Mouse (Mus musculus): ENCODE data around the gene Kxd1.

Gene Kxd1

DNA sequence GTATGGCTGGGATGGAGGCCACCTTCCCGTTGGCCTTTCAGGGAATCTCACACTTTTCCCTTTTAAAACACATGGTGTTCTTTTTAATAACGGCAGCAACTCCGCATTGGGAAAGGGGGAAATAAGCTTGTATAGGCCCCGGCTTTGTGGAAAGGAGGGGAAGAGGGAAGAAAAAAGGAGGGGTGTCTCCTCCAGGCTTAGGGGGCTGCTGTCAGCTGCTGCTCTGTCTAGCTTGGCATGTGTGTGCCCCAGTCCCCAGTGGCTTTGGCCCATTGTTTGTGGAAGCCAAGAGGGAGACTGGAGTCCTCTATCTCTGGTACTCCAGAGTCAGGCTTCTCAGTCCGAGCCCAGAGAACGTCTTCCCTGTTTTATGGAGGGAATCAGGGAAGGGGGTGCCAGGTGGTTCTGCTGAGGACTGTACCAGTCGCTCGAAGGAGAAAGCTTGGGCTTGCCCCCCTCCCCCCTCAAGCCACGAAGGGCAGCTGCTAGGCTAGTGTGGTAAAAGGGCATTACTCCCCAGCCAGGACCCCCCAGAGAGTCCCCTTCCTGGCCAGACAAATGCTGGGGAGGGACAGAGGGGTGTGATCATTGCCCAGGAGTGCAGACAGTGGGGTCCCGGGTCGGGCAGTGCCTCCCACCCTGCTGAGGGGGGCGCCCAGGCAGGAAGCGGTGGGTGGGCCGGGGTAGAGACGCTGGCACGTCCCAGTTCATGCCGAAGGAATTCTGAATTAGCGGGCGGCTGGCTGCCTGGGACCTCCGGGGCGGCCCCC lies 32.6 kb downstream of the Kxd1 start:
- CTCF ChIA-PET: no interaction called here

DNA sequence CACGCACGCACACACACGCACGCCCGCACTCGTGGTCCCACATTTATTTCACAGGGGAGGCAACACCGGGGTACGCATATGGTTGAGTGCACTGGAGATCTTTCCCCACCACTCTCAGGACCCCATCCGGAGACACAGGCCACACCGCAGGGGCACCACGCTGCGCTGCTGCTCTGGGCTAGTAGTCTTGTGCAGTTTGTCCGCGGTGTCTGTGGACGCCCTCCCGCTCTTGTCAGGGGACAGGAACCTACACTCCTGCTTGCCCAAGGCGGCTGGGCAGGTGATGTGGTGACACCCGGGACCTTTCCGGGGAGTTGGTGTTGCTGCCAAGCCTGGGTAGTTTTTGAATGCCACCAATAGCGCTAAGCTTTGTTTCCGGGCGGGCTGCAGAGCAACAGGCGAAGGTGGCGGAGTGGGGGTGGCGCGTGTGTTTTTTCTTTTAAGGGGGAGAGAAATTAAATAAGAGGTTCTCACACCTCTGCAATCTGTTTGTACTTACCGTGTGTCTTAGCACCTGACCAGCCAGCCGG lies 33.3 kb downstream of the Kxd1 start:
- CTCF ChIA-PET: no interaction called here

DNA sequence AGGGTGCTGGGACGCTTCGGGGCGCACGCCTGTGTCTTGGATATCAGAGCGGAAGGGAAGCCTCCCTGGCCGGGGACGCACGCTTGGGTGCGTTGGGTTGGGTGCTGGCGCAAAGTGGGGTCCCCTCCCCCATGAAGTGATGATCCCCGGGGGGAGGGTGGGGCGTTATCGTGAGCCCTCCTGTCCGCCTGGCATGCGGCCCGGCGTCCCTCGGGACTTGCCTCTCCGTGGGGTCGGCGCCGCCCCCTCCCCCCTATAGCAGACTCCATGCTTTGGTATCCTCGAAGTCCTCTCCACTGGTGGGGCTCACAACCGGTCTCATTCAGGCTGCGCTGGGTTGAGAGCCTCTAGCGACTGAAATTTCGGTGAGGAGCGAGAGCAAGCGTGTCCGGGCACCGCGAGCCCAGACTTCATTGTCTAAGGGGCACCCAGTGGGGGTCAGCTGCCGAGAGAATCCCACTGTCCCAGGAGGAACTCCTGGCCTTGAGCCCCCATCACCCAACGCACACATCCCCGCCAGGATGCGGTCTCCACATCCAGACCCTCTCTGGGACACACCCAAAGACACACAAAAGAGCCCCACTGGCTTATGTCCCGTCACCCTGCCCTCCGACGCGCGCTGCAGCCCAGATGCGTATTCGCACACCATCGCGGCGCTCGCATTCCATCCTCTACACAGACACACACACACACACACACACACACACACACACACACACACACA lies 33.9 kb downstream of the Kxd1 start:
- CTCF ChIA-PET: no interaction called here

DNA sequence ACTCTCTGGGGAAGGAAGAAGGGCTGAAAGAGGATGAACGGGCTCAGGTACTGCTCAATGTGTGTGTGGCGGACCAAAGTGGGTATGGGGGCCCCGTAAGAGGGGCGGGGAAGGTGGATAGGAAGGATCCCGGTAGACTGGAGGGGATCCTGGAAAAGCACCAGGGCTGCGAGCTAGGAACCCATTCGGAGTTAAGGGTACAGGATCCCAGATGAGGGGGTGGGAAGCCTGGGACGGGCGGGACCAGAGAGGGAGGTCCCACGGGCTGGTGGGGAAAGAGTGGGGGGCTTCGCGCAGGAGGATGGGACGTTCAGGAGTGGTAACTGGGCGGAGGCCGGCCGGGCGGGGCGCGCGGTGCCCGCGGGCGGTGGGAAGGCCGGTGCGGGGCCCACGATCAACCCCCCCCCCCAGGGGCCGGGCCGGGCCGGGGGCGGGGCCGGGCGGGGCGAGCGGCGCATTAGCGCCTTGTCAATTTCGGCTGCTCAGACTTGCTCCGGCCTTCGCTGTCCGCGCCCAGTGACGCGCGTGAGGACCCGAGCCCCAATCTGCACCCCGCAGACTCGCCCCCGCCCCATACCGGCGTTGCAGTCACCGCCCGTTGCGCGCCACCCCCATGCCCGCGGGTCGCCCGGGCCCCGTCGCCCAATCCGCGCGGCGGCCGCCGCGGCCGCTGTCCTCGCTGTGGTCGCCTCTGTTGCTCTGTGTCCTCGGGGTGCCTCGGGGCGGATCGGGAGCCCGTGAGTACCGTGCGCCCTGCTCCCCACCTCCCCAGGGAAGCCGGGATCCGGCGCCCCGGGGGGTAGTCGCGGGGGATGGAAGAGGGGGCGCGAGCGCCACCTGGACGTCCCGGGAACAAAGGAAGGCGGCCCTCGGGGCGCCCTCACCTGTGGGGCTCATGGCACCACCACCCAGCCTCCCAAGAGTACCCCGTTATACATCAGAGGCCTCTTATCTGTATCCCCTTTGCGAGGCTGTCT lies 34.8 kb downstream of the Kxd1 start, which contains the start of gene Crlf1:
TSS of gene Crlf1 (plus strand) at position 495 of the 977 bp plus-strand sequence.
- CTCF ChIA-PET: no interaction called here

DNA sequence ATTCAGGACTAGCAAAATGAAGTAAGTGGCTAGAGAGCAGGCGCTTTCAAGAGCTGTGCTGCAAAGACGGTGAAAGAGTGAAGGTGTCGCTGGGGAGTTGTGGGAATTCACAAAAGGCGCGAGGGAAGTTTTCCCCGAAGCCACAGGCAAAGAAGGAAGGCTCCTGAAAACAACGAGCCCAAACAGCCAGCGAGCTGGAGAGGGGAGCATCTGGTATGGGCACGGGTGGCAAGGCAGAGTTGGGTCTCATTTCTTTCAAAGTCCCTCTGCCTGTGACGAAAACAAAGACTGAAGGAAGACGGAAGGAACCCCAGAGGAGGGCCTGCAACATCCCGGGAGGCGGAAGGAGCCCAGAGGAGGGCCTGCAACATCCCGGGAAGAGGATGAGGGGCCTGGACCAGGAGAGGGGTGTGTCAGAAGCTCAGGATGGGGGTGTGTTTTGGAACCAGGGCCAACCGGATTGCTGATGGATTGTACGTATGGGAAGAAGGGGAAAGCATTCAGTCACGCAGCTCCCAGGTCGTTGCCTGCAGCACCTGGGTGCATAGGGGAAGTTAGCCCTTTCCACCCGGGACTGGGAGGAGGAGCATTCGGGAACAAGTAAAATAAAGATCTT lies 36.8 kb downstream of the Kxd1 start:
- CTCF ChIA-PET: no interaction called here

DNA sequence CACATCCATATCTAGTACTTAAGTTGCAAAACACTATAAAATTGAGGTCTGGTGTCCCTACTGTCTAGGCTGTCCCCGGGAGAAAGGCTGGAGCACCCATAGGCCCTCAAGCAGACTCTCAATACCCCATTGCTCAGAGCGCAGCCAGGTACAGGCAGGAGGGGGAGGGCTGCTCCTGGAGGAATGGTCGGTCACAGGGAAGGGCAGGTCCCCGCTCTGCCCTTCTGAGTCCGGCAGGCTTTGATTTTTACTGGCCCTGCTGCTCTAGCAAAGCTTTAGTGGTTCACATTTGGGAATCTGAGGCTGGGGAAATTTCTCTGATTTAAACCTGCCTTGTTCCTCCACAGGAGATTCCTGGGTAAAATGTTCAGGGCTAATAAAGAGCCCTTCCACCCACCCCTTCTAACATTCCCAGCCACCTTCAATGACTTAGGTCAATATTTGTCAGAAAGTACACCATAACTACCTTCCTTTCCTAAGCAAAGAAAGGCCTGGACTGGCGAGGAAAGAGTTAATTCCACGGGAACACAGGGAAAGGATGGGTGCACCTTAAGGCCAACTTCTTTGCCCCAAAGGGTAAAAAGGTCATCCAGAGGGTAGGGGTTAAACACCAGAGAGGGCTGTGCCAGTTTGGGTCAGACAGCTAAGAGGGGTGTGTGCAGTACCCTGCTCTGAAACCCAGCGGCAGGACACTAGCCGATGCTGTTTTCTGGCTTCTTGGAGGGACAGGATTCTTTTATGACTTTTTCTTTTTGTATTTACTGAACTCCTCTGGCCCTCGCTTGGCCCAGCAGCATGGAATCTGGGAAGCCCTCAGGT lies 37.5 kb downstream of the Kxd1 start:
- CTCF ChIA-PET: interaction anchor here (0.6 kb wide), 1 partner anchor 15 kb away, joined by 9 read pairs; no protein-coding TSS in a partner anchor

DNA sequence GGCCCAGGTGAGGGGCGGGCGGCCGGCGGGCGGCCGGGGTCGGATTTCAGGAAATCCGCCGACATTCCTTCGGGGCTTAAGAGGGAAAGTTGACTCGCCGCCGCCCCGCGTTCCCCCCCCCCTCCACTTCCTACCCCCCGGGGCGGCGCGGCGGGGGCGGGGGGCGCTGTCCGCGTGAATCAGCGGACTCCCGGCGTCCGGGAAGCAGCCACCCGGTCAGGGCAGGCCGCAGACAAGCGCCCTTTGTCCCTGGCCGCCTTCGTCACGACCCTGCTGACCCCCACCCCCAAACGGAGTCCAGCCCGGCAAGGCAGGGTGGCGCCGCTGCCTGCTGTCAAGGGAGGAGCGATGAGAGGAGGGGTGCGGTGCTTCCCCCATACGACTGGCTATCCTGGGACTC lies 38.2 kb downstream of the Kxd1 start:
- CTCF ChIA-PET: no interaction called here

DNA sequence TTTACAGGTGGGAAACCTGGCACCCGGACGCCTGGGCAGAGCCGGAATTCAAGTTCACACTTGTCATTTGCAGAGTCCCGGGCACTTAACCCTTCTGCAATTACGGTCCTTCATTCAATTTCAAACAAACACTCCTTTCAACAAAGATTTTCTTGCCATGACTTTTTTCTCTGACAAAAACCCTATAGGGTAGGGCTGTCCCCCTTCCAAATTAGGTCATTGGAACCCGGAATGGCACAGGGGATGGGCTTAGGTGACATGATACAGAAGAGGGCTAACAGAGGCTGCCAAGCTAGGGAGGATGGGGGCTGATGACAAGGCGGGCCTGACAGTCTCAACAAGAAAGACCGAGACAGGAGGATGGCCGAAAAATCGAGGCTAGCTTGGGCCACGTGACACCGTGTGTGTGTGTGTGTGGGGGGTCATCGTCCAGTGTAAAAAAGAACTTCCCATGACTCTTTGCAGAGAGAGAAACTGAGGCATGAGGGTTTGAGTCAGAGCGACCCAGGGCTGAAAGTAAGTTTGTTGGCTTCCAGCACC lies 38.8 kb downstream of the Kxd1 start:
- CTCF ChIA-PET: no interaction called here

DNA sequence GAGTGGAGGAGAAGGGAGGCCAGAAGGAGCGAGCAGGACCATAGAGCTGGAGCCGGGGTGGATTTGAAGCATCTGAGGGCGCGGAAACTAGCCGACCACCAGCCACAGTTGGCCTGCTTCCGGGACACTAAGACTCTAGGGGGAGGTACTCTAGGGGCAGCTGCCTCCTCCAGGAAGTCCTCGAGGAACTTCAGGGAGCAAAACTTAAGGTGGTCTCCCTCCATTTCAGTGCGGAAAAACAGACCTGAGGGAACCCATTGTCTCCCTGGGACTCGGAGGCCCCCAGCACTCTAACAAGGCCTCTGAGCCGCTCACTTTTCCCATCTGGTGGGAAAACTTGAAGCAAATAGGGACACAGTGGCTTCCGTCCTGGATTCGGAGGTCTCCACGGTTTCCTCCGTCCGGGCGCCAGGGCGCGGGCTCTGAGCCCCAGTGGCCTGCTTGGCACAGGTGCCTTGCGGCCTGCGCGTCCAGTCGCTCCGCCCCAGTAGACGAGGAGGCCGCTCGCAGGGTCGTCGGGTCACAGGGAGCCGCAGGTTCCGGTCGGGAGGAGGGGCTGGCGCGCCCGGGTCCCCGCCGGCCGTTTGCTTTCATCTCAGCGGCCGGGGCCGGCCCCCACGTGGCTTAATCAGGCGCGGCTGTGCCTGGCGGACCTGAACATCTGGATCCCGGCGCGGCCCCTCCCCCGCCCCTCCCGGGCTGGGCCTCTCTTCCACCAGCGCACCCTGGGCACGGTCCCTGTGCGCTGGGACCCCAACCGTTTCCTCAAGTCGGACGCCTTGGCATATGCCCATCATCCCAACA lies 39.6 kb downstream of the Kxd1 start:
- CTCF ChIA-PET: no interaction called here

DNA sequence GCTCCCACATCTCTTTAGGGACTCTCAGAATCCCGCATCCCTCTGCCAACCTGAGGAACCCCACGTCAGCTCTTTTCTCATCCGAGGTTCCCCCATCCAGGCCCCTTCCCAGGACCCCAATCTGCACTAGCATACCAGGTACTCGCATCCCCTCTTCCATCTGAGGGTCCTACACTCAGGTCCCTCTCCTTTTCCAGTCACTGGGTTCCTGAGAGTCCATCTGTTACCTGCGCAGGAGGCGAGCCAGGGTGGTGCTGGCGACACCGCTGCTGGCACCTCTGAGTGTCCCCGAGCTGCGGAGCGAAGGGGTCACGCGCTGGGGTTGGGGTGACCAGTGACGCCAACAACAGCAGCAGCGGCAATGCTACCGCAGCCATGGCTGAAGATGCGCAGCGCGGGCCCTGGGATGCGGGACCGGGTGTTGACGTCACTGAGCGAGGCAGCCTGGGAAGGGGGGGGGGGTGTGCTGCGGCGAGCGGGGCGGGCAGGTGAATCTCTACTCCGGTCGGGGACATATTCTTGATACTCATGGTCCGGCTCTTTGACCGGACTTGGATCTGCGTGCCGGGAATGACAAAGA lies 40.7 kb downstream of the Kxd1 start, which contains the start of gene Tmem59l:
TSS of gene Tmem59l (minus strand) at position 418 of the 580 bp plus-strand sequence.
- CTCF ChIA-PET: no interaction called here

DNA sequence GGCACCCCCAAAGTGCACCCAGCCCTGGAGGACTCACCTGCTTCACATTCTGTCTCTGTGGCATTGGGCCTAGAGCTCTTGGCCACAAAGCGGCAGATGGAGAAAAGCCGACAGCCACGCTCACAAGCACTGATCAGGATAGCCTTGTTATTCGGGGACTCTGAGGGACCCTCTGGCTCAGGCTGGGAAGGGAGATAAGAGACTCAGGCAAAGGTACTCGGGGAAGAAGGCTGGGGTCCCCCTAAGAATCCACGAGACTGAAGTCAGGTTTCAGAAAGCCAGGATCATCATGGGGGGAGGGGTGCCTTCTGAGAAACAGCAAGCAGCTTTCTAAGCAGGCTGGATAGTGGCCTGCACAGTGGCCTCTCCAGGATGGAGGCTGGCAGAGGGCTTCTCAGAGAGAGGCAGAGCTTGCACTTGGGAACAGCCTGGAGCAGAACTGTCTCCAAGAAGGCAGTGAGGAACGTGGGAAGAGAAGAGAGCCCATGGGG lies 41.5 kb downstream of the Kxd1 start:
- CTCF ChIA-PET: no interaction called here

DNA sequence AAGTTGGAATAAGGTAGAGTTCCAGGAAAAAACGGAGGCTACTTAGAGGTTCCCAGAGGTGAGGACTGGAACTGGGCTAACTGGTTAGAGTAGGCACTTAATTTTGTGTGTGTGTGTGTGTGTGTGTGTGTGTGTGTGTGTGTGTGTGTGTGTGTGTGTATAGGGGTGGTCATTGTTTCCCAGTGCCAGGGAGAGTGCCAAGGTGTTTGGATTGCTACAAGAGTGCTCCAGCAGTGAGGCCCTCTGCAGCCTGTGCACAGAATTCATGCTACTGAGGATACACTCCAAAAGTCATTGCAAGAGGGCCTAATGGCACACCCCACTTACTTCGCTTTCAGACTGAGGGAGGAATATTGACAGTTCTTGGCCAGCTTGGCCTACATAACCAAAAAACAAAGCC lies 44.8 kb downstream of the Kxd1 start:
- CTCF ChIA-PET: no interaction called here

DNA sequence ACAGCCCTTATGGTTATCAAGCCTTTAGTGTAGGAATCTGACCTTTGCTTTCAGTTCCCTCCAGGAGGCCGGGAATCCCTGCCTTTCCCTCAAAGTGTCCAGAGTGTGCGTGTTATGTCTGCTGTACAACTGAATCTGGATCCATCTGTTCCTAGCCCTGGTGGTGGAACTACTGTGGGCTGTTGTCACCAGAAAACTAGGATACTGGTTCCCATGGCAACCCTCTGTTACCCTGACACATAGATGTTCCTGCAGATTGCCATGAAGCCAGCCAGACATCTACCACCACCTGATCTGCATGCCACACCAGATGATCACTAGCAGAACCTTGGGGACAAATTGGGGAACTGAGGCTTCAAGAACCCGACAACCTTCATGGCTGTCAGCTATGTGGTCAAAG lies 45.8 kb downstream of the Kxd1 start:
- CTCF ChIA-PET: no interaction called here

DNA sequence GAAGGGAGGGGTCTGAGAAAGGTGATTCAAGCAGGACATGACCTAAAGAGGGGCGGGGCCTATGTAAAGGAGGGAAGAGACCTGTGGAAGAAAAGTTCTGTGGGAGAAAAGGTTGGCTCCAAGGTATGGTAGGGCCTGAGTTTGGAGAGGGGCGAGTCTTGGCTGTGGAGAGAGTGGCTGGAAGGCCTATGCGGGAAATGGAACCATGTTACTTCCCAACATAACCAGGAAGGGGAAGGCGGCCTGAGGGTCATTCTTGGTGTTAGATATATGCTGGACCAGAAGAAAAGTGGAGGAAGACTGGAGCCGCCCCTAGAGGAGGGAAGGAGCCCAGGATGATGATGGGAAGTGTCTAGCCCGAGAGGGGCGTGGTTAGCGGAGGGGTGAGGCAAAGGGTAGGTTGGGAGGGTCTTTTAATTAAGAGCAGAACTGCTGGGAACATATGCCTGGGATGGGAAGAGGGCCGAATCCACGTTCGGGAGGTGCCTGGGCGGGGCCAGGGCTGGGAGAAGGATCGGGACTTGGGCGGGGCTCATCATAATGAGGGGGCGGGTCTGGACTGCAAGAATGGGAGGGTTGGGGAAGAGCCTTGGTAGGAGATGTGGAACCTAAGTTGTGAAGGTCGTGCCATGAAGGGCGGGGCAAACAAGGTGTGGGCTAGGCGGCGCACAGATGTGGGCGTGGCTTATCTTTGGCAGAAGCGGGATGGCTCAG lies 50.3 kb downstream of the Kxd1 start:
- CTCF ChIA-PET: no interaction called here

DNA sequence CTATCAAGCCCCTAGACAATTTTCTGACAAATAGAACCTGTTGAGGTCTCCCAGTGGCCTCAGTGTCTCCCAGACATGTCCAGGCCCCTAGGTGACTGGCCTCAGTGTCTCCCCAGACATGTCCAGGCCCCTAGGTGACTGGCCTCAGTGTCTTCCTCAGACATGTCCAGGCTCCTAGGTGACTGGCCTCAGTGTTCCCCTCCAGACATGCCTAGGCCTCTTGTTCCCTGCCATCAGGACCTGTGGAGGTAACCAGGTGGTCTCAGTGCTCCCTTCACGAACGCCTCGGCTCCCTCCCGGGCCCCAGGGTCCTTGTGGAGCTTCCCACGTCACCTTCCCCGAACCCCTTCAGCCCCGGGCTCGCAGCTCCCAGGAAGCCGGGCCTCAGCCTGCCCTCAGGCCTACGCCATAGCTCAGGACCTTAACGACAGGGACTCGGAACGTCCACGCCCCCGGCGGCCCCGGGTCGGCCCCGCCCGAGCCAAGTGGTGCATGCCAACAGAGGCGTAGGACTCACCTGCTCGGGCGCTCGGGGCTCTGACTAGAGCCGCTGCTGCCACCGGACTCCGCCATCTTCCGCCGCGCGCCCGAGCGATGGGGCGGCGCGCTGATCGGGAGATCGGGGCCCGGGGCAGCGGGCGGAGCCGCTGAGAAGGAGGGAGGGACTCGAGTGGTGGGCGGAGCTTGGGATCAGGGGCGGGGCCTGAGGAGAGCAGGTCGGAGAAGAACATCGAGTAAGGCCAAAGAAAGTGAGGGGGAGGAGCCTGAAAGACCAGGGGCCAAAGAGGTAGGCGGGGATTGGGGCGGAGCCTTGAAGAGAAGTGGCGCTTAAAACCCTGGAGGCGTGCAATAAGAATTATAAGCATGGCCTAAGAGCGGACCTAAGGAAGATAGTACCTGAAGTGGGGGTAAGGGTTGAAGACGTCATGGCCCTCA lies 51.2 kb downstream of the Kxd1 start, which contains the start of gene Klhl26:
TSS of gene Klhl26 (minus strand) at position 636 of the 936 bp plus-strand sequence.
- CTCF ChIA-PET: no interaction called here

DNA sequence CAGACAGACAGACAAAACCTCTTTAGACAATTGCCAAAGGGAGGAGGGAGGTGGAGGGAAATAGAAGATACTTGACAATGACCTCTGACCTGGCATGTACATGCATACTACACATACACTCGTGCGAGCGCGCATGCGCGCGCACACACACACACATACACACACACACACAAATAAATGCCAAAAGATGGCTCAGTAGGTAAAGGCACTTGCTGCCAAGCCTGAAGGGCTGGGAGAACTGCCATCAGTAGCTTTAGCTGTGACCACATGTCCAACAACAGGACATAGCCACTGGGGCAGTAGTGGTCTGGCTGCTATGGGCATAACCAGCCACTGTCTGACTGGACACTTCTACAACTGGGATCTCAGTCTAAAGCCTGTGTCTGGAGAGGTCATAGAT lies 55.9 kb downstream of the Kxd1 start:
- CTCF ChIA-PET: interaction anchor here (0.6 kb wide), 1 partner anchor 39 kb away, joined by 4 read pairs; no protein-coding TSS in a partner anchor

DNA sequence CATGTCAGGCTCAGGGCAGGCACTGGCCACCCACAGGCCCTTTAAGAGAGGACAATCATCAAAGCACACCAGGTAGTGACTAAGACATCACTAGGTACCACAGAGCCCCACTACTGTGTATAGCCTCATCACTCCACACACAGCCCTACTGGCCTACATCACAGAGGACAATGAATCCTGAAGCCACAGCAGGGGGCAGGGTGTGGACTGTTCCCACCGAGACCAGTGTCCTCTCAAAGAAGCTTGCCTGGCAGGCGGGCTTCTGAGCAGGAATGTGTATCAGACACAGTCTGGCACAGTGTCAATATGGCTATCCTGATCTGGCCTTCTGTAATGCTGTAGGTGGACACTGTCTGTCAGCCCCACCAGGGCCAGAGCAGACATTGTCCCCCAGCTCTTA lies 57.8 kb downstream of the Kxd1 start:
- CTCF ChIA-PET: no interaction called here

All from spleen, embryonic (tissue).